Mouse (Mus musculus) cerebellum, adult (tissue): ENCODE data around the gene Cpvl.
A peak's percentile ranks its signal among the peaks of the same experiment; 100 is the strongest.

Experiments
- ATAC-seq: cut with Nextera tagmentation; 2 replicates; pipeline ENCODE4 v1.9.2; 2017; ENCODE audit warnings: mild to moderate bottlenecking, moderate library complexity, mixed read lengths; ENCODE audit not compliant: insufficient number of reproducible peaks, low FRiP score, low TSS enrichment

Gene Cpvl

DNA sequence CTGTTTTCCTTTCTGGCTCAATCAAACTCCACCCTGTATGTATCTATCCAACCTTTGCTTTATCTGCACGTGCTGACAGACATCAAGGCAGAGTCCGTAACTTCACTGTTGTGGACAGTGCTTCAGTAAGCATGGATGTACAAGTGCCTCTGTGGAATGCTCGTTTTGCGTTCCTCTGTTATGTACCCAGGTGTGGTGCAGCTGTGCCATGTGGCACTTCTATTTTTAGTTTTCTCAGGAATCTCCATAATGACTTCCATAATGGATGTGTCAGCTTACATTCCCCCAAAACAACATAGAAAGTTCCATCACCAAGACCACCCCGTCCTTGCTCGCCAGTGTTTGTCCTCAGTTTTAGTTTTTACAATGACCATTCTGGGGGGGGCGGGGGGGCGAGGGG lies 76.7 kb downstream of the Cpvl start:
- ATAC-seq = no peak

DNA sequence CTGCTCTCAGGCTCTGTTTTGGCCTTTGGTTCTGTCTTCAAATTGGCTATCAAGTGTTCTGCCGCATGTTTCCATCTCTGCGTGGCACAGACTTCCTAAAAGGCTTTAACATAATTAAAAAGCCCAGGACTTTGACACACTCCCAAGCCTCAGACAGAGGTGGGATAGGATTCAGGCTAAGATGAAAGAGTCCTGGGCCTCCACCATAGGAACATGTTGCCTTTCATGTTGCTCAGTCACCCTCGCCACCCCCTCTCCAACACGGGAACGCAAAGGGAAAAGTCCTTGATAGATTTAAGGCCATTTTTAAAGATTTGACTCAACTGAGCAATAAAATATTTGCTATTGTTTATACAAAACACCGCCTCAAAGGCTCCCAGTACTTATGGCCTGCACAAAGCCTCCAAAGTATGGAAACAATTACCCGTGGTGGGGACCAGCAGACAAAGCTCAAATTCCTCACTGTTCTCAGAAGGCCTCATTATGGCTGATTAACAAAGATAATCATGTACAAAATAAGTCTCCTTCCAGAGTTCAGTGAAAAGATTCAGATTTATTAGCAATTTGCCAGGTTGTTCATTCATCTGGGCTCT lies 80.5 kb downstream of the Cpvl start:
- ATAC-seq = no peak

- ATAC-seq = no peak
Observed at GRCm38 (mm10) chr6:53897126-53897525, 81.3 kb downstream of the Cpvl start.

- ATAC-seq = no peak
Observed at GRCm38 (mm10) chr6:53893731-53894130, 84.7 kb downstream of the Cpvl start.

GRCm38 (mm10) chr6:53891109-53891508 lies 87.4 kb downstream of the Cpvl start:
- no peak for ATAC-seq

DNA sequence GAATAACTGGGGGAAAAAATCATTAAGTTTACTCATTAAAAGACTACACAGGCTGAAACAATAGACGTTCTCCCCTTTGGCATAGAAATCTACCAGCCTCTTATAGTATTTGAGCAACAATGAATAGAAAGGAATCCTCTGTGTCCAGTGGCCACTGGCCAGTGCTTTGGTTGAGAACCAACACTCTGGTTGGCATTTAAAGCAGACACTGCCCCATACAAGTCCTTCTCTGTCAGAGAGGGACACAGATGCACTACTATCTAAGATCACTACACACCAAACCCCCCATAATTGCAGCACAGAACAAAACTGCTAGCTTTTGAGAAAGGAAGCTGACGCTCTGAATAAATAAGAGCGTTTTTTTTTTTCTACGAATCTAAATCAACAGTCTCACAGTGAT lies 93.5 kb downstream of the Cpvl start:
- no peak for ATAC-seq

DNA sequence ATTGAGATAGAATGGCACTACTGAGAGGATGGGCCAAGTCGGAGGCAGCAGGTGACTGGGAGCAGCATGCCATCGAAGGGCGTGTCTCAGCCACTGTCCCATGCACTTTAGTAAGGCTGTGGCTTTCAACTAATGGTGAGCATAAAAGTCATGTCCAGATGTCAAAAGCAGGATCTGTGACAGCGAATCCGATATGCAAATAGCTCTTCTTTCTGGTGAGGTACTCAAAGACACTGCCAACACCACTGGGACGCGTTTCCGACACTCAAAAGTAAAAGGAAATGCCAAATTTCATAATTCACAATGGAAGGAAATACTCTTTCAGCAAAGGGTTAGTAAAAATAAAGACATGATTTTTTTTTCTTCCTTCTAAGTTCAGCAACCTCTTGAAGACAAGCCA lies 94.0 kb downstream of the Cpvl start:
- no peak for ATAC-seq

GRCm38 (mm10) chr6:53883405-53883804 lies 95.1 kb downstream of the Cpvl start:
- no peak for ATAC-seq

DNA sequence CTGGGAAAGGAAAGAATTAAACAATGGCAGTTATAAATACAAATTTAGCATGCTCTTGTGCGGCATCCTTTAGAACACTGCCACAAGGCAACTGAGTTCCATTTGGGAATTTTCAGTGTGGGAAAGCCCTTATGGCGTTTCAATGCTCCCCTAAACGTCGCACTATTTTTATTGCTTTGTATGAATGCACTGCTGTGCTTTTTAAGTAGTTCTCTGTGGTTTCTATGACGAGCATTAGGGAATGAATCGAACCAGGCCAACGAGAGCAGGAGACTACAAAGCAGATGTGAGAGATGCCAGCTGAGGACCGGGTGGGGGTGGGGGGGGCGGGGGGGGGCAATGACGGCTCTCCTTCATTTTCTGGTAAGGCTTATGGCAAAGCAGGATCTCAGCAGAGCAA lies 96.8 kb downstream of the Cpvl start:
- no peak for ATAC-seq

DNA sequence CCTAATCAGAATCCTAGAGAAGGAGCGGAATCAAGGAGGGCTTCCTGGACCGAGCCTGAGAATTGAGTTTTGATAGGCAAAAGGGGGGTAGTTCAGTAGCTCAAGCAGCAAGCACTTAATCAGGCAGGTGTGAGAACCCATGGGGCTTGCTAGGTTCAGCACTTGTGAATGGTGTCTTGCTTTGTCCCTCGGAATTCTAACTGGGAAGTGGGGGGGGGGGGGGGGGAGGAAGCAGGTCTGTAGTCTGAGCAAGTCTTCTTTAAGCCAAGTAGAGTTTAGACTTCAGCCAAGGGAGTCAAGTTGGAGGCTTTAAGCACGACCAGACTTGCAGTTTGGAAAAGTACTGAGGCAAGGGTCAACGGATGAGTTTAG lies 97.2 kb downstream of the Cpvl start:
- 0 out of 2 replicates have a peak, but pooled peaks have one; percentile 31 for ATAC-seq

DNA sequence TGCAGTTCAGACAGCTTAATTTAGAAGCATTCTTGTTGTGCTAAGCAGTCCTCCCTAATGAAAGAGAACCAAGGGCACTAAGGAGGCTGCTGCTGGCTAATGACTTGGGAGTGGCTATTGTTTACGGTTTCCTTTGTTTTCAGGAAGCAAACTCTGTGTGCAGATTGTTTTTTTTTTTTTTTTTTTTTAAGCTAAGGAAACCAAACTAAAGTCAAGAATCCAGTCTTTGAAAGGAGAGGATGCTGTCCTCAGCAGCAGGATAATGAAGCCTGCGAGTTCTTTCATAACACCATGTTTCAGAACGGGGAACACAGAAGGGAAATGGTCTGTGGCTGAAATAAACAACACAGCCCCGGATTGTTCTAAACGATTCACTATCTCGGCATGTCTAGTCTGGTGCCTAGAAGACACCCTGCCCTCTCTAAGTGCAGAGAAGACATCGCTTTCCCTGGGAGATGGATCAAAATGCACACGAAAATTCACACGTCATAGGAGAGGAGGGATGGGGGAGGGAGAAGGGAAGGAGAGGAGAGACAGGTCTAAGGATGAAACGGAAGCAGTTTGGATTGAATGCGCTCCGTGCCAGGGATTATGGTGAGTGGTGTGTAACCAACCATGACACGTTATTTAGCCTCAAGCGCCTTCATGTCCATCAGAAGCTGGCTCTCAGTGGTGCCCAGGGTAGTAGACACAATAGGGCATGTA lies 97.8 kb downstream of the Cpvl start:
- peak; percentile 76; the same call in 1 of the 2 replicates for ATAC-seq

GRCm38 (mm10) chr6:53879567-53879966 lies 98.9 kb downstream of the Cpvl start:
- no peak for ATAC-seq

- no peak for ATAC-seq
Observed at GRCm38 (mm10) chr6:53874881-53875429, 103.5 kb downstream of the Cpvl start.

- no peak for ATAC-seq
Observed at GRCm38 (mm10) chr6:53871903-53872302, 106.6 kb downstream of the Cpvl start.

DNA sequence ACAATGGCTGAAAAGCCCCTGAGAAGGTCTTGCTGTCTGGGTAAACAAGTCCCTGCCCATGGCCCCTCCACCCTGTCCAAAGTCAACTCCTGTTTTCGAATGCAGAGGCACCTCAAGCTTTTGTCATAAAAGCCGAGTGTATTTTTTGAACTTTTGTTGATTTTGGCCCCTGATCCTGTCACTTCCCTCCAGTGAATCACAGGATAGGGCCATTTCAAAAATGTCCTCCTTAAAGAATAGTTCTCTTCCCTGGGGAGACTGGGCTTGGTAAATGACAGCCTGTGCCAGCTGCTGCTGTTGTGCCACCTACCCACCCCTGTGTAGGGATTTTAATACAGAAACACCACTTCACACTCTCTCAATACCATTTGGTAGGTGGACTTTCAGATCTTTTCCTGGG lies 115.5 kb downstream of the Cpvl start:
- no peak for ATAC-seq

DNA sequence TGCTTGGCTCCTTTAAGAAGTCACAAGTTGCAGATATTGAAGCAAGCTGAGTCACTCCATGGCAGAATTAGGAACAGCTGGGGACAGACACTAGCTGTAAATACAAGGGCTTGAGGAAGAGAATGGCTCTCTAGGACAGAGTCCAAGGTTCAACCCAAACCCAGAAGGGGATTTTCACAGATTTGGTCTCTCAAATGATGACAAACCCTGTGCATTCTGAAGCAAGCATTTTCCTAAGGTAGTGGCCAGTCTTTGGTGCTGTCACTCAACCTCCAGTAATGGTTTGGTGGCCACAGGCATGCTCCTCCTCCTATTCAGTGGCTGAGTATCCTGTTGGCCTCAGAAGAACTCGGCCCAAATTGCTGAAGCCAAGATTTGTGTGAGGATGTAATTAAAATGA lies 119.4 kb downstream of the Cpvl start:
- ATAC-seq = no peak

DNA sequence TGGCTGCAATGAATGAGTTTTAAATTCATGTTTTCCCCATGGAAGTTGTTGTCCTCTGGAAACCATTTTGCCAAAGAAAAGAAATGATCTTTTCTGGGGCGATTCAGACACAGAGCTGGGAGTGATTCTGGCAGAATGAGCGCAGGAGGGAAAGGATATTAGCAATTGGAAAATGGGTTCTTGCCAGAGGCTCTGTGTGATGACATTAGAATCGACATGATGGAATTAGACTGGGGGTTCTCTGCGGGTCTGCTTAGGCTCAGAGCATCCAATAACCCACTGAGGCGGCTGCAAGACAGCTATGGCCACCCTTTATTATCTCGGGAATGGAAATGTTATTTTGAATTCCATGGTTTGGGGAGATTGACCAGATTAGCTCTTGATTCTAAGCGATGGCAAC lies 120.6 kb downstream of the Cpvl start:
- ATAC-seq = no peak

DNA sequence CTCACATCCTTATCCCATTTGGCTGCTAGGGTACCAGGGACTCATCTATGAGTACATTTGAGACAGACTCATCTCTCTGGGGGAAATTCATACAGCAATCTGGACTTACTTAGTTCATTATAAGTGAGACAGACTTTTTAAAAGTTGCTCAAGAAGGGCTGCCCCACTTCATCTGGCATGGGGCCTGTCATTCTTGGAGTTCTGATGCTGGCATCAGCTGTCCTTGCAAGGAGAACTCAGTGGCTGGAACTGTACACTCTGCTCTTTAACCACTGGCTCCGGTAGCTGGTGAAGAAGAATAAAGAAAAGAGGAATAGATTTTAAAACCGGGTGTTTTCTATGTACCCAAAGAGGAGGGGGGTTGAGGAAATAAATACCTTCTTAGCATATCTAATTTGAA lies 121.7 kb downstream of the Cpvl start:
- no peak for ATAC-seq

DNA sequence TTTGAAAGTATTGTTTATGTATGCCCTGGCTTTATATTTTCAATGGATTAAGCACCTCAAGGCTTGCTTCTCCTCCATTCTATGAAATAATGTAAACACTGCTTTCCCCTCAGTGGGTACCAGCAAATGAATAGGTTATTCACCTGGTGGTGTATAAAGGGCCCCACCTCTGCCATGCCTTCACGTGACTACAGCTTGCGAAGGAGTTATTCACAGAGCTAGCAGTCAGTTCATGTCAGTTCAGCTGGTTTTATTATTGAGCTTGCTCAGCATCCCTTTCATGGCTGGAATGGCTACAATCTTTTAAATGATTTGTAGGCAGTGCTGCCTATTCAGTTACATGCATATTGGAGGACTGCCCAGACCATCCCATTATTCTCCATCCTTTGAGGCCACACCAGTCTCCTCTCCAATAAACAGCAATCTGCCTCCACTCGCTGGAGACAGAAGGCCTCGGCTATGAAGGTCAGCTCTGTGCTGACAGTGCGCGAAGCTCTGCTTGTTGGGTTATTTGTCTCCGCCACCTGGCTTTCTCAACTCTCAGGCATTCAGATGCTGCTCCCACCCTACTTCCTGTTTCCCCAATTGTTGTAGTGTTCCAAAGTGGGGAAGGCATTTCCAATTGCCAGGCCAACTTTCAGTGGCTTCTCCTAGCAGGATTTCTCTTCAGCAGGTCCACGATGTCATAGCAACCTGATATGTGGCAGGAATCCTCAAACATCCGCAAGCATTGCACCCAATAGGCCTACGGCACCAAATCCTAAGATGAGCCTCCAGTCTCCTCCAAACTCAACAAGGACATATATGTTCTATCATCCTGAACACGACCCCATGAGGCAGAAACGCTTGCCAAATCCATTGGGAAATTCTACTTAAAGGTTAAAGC lies 123.3 kb downstream of the Cpvl start:
- ATAC-seq = no peak

DNA sequence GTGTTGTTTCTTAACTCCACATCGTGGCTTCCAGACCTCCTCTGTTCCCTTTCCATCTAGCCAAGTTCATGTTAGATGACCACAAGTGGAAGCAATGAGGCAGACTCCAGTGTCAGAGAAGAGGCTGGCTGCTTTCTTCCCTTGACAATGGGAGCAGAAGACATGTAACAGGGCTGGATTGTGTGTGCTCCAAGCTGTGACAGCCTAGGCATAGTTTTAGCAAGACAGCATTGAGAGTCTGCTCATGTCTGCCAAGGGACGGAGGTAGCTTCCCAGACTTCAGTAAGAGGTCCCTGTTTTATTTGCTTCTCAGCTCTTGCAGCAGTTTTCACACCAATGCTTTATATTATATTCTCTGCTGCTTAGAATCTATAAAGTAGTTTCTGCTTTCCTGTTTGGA lies 124.2 kb downstream of the Cpvl start:
- ATAC-seq = no peak

DNA sequence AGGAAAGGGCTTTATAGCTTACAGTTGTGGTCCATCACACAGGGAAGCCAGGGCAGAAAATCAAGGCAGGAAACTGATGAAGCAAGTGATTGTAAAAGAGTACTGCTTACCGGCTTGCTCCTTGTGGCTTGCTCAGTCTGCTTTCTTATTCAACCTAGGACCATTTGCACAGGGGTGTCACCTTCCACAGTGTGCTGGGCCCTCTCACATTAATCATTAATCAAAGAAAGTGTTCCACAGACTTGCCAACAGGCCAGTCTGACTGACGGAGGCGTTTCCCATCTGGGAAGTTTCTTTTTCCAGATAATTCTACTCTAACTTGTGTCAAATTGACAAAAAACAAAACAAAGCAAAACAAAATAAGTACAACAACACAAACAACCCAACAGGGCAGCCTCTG lies 124.9 kb downstream of the Cpvl start:
- no peak for ATAC-seq
